Mouse (Mus musculus): ENCODE results near the gene Gata5. TPM values are rescaled to one million over a fixed set of nuclear protein-coding genes. Genes with fewer than 3 reads are reported as not detected.

The Gata5 gene
- not detected for total RNA-seq (2021)
- long read RNA-seq, experiment 1, result 0 reads
- long read RNA-seq, experiment 2, result 0 reads

DNA sequence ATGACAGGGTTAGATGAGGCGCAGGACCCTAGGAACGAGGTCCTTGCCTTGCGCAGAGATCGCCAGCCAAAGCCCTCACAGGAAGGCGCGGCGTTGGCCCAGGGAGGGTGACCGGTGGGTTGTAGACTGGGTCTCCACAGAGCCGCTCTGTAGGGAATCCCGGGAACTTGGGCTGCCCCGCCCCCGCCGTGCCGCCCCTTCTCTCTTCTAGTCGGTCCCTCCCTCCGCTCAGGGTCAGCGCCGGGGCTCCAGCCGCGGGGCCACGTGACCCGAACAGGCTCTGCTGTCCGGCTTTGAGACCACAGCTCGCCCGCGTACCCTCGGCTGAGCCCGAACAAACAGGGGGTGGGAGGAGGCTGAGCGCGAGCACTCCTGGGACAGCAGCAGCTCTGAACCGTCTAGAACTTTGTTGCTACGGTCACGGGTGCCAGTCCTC lies at the start of gene Gata5:
Gene Gata5 (minus strand): TSS at position 149 of the 436 bp plus-strand sequence.
- no peak for DNase-seq

DNA sequence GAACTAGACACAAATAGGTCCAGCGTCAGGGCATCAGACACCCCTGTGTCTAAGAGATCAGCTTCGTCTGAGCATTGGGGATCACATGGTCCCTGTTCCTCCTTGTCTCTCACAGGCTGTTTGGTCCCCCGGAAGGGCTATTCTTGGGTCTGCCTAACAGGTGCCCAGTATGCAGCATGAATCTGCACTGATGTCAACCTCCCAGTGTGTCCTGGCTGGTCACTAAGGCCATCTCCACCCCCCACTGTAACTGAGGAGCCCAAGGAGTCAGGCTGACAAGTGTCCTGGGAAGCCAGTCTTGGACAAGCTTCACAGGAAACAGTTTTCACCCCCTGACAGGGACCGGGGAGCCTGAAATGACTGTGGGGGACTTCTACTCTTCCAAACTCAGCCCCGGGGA lies 42.2 kb upstream of the Gata5 start:
- DNase-seq, result peak; percentile 86

DNA sequence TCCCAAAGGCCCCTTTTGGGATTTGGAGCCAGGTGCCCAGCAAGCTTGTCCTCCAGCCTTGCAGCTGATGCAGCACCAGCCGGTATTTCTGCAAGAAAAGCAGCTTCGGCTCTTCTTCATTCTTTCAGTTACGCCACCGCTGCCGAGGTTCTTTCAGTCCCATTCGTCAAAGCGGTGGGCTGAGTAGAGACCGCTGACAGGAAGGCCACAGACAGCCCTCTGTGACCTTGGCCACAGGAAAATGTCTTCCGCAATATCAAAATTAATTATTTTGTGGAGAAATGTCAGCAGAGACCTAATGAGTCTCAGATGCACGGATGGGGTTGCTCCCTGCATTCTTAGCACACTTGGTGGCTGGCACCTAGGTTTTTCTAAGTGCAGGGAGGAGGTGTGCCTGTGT lies 38.8 kb upstream of the Gata5 start:
- DNase-seq, result no peak

GRCm38 (mm10) chr2:180368359-180368758 lies 33.9 kb upstream of the Gata5 start:
- DNase-seq, result peak; percentile 71

DNA sequence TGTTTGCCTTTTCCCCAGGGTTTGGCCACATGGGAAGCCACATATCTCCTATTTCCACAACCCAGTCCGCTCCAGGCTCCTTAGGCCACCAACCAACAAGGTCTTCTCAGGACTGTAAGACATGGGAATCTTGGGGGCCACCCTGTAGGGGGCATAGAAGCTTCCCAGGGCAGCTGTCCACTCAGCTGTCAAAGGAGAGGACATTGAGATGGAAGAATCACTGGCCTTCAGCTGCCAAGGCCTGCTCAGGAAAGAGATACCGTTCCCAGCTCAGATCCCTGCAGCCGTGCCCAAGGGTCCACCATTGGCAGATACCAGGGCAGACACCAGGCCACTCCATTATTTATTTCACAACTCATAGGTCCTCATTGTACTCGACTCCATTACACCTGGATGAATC lies 32.9 kb upstream of the Gata5 start:
- DNase-seq, result no peak

- no peak for DNase-seq
These were observed 28.9 kb upstream of the Gata5 start for GRCm38 (mm10) chr2:180363434-180363720.

DNA sequence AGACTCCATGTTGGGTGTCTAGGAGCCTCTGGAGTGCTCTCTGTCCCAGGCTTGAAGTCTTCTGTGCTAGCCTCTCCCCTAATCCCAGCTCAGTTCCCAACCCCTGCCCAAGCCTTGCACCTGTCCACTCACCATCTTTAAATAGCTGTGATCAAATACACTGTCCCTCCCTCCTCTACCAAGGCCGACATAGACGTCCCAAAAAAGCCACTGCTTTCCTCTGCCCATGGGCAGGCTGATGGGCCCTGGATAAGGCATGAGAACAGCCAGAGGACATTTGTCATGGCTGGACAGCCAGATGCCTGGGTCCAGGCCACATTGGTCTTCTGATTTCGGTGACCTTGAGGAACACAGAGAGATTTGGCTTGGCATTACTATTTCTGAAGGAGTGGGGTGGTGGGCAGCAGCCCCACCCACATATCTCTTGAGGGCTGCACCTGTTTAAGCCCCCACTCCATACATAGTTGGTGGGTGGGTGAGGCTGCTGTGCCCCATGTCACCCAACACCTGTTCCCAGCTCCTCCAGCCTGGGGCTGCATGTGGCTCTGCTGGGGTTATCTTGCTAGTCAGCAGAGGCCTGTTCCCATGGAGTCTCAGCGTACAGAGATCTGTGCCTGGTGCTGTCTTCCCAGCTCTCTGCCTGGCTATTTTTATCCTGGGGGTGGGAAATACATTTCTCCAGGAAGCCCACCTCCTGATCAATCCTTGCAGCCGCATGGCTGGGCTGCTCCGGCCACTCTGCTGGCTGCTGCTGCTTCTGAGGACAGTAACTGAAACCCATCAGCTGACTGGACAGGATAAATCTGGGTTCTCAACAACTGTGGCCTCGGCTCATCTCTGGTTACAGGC lies 28.3 kb upstream of the Gata5 start:
- peak; percentile 80 for DNase-seq

DNA sequence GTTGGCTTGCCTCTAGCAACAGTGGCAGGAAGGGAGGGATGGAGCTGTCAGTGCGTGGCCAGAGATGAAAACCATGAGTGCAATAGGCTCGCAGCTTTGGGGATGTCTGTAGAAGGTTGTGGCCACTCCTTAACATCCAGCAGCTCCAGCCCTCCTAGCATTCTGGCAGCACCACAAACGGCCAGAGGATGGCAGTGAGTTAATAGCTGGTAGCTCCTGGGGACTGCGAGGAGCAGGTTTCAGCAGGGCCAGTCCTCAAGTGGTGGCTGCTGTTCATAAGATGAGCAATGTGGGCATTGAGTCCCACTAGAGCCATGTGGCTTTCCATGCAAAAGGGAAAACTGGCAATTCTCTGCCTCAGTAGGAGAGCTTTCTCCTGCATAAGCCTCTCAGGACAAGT lies 24.6 kb upstream of the Gata5 start:
- DNase-seq, result peak; percentile 69

GRCm38 (mm10) chr2:180353338-180353737 lies 18.8 kb upstream of the Gata5 start:
- DNase-seq, result no peak

DNA sequence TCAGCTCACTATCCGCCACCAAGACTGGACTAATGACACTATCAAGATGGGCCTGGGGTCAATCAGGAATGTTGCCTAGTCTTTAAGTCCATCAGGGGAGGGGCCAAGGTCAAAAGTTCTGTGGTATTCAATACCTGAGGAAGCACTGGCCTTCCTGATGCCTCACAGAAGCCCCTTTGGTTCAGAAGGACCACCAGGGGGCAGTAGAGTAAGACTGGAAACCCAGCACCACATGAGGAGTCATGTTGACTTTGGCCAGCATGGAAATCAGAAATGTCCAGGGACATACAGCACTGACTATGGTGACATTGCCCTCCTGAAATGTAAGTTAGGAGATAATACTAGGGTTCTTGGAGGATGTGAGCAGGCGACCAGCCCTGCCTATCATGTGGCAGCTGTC lies 16.2 kb upstream of the Gata5 start:
- no peak for DNase-seq

DNA sequence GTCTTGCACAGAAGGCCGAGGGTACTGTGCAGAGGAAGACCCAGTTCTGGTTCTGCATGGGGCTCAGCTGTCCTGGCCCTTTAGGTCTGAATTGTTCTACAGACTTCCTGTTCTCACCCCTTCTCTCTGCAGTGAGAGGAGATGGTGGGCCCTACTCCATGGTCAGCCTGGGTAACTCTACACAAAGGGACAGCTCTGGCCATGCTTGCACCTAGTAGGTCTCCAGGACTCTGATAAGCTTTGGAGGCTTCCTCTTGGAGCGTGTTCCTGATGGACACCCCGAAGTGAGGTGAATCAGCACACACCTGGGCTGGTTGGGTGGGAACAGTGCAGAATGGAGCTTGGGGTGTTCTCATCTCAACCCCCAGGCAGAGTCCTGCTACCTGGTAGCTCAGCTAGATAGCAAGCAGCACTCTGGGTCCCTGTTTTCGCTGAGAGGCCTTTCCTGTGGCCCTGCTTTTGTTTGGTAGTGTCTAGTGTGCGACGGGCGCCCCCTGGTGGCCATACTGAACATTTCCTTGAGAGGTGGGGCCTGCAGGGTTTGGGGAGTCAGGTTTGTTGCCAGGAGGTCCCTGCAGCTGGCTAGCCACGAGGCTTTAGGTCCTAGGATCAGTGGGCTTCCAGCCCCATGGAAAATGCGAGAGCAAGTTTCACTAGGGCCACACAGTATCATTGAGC lies 12.5 kb upstream of the Gata5 start:
- DNase-seq, result peak; percentile 59

- DNase-seq, result no peak
These were observed 8.6 kb upstream of the Gata5 start for GRCm38 (mm10) chr2:180343092-180343491.

DNA sequence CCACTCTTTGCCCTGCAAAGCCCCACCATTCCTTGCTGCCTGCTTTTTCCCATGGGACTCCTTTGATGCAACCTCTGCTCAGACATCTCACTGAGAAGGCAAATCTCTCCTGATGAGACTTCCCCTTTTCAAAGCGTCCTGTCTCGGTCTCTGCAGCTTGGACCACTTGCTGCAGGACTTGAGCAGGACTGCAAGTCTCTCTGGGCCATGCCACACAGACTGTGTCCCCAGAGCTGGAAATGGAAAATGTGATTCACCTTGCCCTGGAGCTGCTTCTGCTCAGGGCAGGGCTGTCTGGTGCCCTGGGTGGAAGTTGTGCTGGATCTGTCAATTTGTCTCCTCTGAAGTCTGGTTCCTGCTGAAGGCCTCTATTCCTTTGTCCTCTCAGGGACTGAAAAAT lies 7.7 kb upstream of the Gata5 start:
- no peak for DNase-seq

- DNase-seq, result no peak
These were observed 6.7 kb upstream of the Gata5 start for GRCm38 (mm10) chr2:180341229-180341628.

DNA sequence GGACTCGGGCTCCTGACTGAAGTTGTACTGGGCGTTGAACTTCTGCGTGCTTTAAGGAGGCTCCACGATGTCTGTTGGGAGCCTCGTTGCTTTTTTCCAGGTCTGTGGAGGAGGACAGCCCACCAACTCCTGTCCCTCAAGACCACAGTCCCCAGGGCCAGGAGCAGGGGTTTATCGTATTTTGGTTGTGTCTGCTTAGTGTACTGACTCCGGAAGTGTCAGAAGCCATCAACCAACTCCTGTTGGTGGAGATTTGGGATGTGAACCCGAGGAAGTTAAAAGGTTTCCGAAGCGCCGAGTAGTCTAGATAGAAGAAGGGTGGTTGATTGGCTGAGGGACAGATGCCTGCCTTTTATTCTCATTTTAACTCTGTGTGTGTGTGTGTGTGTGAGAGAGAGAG lies 5.4 kb upstream of the Gata5 start:
- no peak for DNase-seq

- no peak for DNase-seq
These were observed 535 bp downstream of the Gata5 start for GRCm38 (mm10) chr2:180333778-180334550.

DNA sequence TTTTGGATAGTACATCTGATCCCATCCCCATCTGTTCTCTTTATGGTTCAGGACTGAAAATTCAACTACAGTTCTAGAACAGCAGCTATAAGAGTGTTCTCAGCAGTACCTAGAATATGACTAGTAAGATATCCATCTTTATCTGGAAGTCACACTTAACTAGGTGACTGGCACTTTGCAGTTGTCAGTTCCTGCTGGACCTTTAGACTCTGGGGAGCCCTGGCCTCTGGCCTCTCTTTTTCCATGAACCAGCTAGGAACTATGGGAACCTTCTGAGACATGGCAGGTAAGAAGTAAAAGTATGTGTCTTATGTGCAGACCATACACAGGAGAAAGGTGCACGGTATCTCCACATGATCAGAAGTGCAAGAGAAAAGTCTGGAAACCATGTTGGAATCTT lies 5.0 kb downstream of the Gata5 start:
- no peak for DNase-seq

- no peak for DNase-seq
These were observed 11.7 kb downstream of the Gata5 start for GRCm38 (mm10) chr2:180322674-180323355.

DNA sequence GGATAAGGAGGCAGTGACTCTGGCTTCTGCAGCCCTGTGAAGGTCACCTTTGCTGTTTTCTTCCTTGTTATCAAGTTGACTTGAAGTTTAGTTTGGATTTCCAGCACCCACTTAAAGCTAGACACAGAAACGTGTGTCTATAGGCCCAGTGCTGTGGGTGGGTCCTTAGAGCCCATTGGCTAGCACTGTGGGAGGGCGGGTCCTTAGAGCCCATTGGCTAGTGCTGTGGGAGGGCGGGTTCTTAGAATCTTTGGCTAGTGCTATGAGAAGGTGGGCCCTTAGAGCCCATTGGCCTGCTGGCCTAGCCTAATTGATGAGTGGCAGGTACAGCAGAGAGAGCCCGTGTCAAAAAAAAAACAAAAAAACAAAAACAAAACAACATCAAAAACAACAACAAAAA lies 14.3 kb downstream of the Gata5 start:
- no peak for DNase-seq

DNA sequence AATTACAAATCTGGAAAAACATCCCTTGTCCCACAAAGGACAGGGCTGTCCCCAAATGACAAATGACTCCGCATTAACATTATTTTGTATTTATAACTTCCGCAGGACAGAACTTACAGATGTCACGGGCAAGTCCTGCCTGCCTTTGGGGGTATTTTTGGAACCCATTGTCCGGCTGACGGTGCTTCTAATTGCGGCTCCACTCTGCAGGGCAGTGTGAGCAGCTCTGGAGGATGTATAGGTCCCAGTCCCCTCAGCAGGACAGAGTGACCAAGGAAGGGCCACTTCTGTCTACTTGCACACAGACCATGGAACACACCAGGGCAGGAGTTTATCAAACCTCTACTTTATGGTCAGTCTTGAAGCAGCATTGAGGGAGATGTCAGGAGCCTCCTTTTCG lies 16.9 kb downstream of the Gata5 start:
- no peak for DNase-seq

DNA sequence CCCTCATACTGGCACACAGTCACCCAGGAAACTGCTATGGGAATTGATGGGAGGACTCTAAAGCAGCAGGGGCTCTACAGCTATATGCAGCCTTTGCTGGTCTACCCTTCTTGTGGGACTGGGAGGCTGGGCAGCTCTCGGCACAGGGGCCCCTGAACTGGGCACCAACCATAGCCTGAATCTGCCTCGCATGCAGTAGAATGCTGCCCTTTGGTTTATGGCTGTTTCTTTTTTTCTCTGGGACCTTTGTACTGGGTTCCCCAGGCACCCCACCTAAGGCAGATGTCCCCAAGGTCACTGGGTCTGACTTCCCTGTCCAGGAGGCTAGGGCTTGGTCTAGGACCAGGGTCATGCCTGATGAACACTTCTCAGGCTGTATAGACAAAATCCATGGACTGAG lies 20.2 kb downstream of the Gata5 start:
- DNase-seq, result no peak

GRCm38 (mm10) chr2:180311147-180311546 lies 23.4 kb downstream of the Gata5 start:
- DNase-seq, result no peak
